Mouse (Mus musculus) hindlimb bud, embryonic 11.5 days (tissue): ENCODE results near the gene Lmf2.

Experiments used
- DNase-seq: peaks from one replicate; pipeline ENCODE4 v3.0.0-alpha.2; 2012; ENCODE audit warnings: low read depth, low spot score; ENCODE audit errors: extremely low spot score

The Lmf2 gene

GRCm38 (mm10) chr15:89355241-89356187, at the start of gene Lmf2, which contains the start of gene Ncaph2:
Gene Lmf2 (minus strand): TSS chr15:89355659.
Gene Ncaph2 (plus strand): TSS chr15:89355719.
- peak; percentile 69 for DNase-seq

GRCm38 (mm10) chr15:89404831-89405623, 49.6 kb upstream of the Lmf2 start:
- no peak for DNase-seq

- DNase-seq = no peak
Observed at GRCm38 (mm10) chr15:89402471-89402870, 47.0 kb upstream of the Lmf2 start.

- no peak for DNase-seq
Observed at GRCm38 (mm10) chr15:89399716-89400115, 44.3 kb upstream of the Lmf2 start.

GRCm38 (mm10) chr15:89398146-89398545, 42.7 kb upstream of the Lmf2 start:
- no peak for DNase-seq

- DNase-seq = no peak
Observed at GRCm38 (mm10) chr15:89396883-89397282, 41.4 kb upstream of the Lmf2 start.

GRCm38 (mm10) chr15:89390081-89390480, 34.6 kb upstream of the Lmf2 start:
- DNase-seq = no peak

- DNase-seq = no peak
Observed at GRCm38 (mm10) chr15:89387127-89387526, 31.7 kb upstream of the Lmf2 start.

GRCm38 (mm10) chr15:89384617-89385016, 29.2 kb upstream of the Lmf2 start, which contains the start of gene Klhdc7b:
Gene Klhdc7b (plus strand): TSS chr15:89384917.
- no peak for DNase-seq

GRCm38 (mm10) chr15:89379429-89379828, 24.0 kb upstream of the Lmf2 start:
- no peak for DNase-seq

- no peak for DNase-seq
Observed at GRCm38 (mm10) chr15:89378831-89379401, 23.5 kb upstream of the Lmf2 start, which contains the start of gene Odf3b. Gene Odf3b (minus strand): TSS chr15:89379282.

- DNase-seq = no peak
Observed at GRCm38 (mm10) chr15:89377938-89378828, 22.7 kb upstream of the Lmf2 start.

GRCm38 (mm10) chr15:89377362-89377761, 21.9 kb upstream of the Lmf2 start:
- DNase-seq = no peak

- DNase-seq = no peak
Observed at GRCm38 (mm10) chr15:89376957-89377356, 21.5 kb upstream of the Lmf2 start, which contains the start of gene Tymp. Gene Tymp (minus strand): TSS chr15:89377039.

- DNase-seq = no peak
Observed at GRCm38 (mm10) chr15:89376040-89376439, 20.6 kb upstream of the Lmf2 start.

- DNase-seq = no peak
Observed at GRCm38 (mm10) chr15:89374801-89375534, 19.5 kb upstream of the Lmf2 start.

GRCm38 (mm10) chr15:89374340-89374739, 18.9 kb upstream of the Lmf2 start:
- no peak for DNase-seq

GRCm38 (mm10) chr15:89373762-89374248, 18.3 kb upstream of the Lmf2 start, which contains the start of gene Sco2:
Gene Sco2 (minus strand): TSS chr15:89373846.
- peak; percentile 60 for DNase-seq
